Mouse (Mus musculus) kidney, postnatal 36 days (tissue): ENCODE results near the gene Rasgef1c.

Experiments
- DNase-seq, 2 experiments: peaks; one replicate each; pipeline ENCODE4 v3.0.0; 2021 to 2022; ENCODE audit warnings: mixed read lengths in 2 of 2

Rasgef1c gene

DNA sequence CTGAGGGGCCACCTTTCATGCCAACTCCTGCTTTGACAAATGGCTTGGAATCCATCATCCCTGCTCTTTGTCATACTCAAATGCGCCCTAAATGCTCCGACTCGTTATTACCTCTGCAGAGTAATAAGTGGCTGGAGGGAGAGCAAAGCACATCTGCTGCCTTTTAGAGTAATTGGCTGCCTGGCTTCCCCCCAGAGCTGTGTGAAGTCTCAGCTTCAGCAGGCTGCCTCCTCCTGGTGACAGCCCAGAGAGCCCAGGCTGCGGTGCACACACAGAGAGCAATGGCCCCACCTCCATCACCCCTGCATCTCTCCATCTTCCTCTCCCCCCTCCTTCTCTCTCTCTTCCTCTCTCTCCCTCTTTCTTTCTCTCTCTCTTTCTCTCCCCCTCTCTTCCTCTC is 25.5 kb downstream of the Rasgef1c start:
- DNase-seq = no peak

DNA sequence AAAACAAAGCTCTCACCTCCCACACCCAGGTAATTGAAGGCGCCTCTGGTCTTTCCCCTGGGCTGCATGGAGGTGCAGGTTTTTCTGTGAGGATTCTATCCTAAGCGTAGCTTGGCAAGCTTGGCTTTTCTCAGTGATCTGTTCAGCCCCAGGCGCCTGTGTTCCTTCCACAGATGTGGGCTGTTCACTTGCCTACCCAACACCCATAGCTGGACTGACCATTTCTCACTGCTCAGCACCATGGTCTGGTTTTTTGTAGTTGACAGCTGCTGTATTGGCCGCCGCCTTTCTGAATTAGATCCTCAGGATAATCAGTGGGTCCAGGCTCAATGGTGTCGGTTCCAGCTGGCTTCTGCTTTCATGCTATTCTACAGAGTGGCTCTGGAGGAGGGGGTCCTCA is 26.0 kb downstream of the Rasgef1c start:
- no peak for DNase-seq

DNA sequence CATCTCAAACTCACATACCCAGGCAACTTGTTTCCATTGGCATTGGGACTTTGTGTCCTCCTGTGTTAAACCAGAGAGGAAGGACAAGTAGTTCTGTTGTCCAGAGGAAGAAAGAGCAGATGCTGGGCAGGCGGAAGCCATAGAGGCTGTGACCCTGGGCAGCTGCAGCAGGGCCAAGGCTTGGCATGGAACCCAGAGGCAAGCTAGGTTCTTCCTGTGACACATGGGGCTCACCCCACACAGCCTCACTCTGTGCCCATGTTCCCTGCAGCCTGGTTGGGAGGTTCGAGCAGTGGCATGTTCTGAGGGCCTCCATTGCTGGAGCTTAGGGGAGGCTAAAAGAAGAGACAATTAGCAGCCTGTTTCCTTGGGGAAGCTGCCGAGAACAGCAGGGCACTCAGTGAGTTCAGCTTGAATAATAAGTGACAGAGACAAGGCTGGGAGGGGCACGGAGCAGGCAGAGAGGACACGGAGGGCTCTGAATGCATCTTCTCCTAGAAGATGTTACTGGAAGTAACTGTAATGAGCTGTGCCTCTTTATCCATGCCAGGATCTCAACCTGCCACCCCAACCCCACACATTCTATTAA is 29.5 kb downstream of the Rasgef1c start:
- peak; percentile 7 to 22 for DNase-seq

DNA sequence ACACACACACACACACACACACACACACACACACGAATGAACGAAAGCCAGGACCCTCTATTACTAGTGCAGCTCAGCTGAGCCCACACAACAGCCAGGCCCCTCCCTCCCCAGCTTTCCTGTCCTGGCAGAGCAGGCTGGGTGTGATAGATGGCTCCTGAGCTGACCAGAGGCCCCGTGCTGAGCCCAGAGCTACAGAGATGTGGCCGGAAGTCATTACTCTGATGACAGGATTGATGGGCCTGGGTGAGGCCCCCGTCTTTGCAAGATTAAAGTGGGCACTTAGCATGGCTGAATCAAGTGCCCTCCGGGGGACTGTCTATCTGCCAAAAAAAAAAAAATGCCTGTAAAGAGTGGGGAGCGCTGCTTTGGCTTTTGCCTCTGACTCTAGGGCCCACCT is 30.2 kb downstream of the Rasgef1c start:
- DNase-seq = peak; percentile 19 to 25

DNA sequence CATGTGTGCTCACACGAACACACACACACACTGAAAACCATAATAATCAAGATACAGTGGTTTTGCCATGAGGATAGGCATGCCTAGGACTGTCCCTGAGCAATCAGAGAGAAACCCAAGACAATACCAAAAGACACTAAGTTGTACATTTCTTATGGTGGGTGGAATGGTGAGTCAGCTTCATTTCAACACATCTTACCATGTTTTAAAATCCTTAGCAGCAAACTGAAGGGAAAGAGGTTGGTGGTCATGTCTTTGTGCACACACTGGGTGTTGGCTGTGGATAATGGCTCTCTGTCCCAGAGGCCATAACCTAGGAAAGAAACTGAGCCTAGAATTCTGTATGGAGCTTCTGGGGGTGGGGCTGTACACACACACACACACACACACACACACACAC is 32.2 kb downstream of the Rasgef1c start:
- no peak for DNase-seq

DNA sequence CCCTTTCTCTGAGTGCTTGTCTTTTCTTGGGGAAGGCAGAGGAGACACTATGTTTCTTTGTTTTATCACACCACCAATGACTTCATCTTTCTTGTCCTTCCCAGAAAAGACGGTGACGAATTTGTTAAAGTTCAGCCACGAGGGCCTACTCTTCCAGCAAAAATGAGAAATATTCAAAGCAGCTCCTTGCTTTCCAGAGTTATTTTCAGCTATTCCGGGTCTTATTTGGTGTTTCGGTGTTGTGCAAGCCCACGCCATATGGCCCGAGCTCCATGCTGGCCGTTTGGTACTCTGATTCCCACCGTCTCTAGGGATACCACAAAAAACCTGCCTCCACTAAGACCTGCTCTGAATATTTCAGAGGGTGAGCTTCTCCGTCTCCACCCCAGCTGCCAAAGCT is 32.7 kb downstream of the Rasgef1c start:
- no peak for DNase-seq

DNA sequence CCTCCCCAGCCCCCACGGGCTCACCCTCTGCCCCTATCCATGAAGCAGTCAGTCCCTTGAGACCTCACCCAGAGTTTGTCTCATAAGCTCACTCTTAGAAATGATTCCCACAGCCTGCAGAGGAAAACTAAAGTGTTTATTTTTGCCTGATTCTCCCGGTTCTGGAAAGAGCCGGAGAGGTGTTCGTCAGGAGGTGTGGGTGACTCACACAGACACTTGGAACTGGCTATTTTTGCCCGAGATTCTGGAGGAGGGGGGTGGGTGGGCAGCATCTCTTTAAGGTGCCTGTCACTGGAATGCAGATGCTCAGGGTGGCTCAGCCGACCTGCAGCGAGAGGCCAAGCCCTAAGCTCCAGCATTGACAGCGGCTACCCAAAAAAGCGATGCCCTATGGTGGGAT is 34.8 kb downstream of the Rasgef1c start:
- no peak for DNase-seq

DNA sequence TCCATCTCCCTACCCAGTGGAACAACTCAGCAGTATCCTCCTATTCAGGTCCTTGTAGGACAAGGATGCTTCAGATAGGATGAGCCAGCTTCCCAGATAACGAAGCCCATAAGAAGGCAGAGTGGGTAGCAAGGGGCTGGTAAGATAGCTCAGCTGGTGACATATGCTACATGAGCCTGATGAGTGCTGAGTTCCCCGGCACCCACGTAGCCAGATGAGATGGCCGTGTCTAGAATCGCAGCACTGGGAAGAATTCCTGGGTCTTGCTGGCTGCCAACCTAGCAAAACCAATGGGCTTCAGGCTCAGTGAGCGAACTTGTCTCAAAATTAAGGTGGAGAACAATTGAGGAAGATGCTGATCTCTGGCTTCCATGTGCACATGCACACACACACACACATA is 36.1 kb downstream of the Rasgef1c start:
- DNase-seq = no peak

DNA sequence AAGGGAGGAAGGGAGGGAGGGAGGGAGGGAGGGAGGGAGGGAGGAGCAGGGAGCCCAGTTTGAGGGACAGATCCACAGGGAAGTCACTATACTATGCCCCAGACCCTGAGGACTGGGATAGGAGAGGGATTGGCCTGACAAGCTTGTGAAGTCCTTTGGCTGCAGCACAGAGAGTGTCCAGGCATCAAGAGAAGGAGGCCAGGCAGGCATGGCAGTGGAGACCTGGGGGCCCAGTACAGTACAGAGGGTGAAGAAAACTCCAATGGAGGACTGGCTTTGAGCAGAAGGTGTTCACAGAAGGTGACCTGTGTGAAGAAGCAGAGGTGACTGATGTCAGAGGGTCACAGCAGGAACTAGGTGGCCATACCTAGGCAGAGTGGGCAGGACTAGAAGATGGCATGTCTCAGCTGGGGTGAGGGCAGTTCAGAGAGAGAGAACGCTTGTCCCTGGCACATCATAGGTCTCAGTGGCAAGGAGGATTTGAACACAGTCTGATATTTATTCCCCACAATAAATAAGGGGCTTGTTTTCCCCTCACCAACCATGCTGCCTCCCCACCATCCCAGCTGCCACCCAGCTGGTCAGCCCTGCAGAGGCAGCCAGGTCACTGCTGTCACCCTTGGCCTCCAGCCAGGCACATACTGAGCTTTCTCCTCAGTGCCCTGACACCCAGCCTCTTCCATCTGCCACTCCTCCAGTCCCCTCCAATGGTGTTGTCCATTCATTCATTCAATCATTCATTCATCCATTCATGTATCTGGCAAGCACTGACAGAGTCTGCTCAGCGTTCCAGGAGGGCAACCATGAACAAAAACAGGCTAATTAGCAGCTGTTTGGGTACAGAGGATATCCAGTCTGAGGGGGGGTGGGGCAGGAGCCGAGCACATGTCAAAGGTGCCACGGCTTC is 36.9 kb downstream of the Rasgef1c start:
- peak; percentile 4 to 47 for DNase-seq

DNA sequence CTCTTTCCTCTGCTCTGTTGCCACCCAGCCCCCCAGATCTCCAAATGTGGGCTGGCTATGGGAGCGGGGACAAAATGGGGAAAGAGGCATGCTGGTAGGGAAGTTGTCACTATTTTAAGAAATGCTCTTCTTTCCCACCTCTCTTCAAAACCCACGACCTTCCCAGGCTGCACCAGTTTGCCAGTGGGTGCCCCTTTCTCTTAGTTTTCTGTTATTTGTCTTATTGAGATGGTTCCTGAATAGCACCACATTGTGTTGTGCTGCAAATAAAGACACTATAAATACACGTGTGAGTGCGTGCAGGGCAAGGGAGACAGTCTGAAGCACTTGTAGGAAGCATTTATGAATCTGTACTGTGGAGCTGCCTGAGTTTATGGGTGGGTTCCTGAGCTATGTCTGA is 41.2 kb downstream of the Rasgef1c start:
- no peak for DNase-seq

DNA sequence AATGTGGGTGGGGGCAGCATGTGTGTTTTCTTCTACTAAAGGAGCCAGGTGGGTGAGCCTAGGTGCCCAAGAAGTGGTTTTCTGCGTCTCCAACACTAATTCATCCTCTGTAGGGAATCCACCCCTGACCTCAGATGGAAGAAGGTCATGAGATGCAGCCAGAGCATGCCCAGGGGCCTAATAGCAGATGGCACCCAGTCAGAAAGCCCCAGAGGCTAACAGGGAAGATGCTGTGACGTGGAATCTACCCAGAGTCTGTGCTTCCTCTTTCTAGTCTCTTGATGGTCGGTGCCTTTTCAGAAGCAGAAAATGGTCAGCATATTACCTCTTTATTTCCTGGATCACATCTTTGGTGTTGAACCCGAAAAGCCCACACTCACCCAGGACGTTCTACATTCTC is 42.3 kb downstream of the Rasgef1c start:
- no peak for DNase-seq

DNA sequence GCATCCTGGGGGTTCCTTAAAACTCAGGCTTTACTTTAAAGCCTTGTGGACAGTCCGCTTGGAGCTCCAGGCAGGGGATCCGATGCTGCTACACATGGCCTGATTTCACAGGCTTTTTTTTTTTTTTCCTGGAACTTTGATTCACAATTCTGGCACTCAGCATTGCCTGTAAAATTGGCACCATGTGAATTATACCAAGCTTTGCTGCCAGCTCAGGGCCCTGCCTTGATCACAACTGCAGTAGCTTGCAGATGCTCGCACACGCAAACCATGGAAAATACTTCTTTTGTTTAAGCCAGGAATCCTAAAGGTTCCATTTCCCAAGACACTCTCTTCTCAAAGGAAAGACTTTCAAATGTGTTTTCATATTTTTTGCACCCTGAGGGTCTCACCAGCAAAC is 44.1 kb downstream of the Rasgef1c start:
- no peak for DNase-seq

DNA sequence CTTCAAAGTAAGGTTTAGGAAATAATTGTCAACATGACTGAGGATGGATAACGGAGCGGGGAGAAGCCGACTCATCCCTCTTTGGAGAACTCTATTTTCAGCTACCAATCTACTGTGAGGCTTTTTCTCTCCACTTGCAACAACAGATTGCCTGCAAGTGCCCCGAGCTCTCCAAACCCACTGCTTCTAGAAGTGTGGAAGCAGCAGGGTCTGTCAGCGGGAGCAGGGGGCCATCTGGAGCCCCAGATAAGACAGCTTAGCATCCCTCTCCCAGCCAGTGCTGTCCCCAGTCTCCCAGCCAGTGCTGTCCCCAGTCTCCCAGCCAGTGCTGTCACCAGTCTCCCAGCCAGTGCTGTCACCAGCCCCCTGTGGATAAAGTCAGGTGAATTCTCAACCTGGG is 48.2 kb downstream of the Rasgef1c start:
- no peak for DNase-seq

DNA sequence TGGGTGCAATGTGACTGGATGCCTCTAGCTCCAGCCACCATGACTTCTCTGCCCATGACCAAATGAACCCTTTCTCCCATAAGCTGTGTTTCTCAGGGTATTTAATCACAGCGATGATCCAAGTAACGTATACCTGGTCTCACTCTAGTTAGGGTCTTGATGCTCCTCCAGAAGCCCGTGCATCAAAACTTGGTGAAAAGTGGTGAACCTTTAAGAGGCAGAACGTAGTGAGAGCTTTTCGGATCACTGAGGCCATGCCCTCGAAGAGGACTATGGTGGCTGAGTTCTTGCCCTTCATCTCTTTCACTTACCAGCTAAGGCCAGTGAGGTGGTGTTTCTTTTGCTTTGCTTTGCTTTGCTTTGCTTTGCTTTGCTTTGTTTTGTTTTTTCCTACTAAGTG is 52.0 kb downstream of the Rasgef1c start:
- DNase-seq = no peak

DNA sequence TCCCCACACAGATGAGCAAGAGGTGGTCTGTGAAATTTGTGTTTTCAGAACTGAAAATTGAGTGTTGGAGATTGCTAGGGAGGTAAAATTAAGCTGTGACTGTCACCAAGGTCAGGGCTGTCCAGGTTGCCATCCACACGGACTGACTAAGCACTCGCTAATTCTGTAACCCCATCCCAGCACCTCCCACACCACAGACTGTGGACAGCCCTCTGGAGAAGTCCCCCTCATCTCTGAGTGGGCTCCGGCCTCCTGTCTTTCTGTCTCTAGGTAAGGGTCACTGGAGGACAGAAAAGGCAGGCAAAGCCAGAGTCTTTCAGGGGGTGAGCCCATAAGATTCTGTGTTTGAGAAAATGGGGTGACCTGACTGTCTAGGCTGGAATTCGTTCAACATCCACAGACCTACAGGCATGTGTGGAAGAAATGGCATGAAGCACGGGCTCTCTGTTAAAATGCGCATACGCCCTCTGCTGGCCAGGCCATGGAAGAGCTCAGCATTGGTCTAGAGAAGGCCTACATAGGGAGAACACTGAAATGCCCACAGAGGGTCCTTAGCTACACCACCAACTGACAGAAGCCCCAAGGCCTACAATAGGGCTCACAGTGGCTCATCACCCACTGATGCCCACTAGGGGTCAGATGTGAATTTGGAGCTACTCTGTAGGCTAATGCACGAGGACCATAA is 54.1 kb downstream of the Rasgef1c start:
- peak; percentile 50 to 84 for DNase-seq

DNA sequence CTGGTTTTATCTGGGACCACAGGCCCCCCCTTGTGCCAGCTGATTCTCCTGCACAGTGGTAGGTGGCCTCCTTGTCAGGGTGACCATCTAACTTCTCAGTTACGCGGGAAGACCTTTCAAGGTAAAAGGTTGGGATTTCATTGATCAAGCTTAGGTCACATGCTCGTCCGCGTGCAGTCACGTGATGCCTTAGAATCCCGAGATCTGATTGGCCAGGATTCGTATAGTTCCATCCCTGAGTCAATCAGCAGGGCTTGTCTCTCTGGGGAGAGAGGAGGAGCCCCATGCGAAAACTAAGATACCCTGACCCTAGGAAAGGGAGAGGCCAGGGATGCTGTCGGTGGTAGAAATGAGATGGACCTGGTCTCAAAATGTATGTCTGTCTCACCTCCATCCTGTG is 56.4 kb downstream of the Rasgef1c start:
- no peak for DNase-seq

DNA sequence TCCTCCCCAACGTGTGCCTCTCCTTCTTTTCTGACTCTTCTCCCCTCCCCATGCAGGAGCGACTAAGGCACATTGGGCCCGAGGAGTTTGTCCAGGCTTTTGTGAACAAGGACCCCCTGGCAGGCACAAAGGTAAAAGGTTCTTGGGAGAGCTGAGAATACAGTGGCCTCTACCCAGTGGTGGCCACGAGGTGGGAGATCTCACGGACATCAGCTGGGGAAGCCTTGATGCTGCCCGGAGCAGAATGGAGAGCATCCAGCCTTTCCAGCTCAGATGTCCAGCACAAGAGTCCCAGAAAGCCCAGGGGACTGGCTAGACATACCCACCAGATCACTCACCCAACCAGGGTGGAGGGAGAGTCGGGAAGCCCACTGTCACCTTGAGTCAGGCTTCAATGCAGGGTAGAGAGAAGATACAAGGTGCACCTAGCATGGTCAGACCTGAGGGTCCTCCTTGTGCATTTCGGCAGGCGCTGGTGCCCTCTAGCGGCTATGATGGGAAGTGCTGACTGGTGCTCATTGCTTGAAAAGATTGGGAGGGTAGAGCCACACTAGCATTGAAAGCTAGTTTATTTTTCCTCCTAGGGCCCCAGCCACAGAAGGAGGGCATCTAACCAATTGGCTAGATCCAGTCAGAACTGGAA is 59.6 kb downstream of the Rasgef1c start:
- peak; percentile 34 to 81 for DNase-seq

DNA sequence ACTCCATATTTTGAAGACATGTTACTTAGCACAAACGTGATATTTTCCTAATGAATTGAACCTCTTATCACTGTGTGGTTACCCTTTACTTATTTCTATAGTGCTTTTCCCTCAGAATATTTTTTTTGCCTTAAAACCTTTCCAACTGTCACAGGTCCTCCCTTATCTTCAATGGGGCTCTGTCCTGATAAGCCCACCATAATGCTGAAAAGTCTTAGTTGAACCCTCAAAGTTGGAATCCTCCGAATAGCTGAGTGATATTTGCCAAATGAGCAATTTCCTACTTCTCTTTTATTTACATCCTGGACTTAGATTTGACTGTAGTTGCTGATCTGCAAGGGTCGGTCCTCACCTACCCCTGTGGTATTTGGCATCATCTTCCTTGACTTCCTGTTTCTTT is 63.7 kb downstream of the Rasgef1c start:
- DNase-seq = no peak

DNA sequence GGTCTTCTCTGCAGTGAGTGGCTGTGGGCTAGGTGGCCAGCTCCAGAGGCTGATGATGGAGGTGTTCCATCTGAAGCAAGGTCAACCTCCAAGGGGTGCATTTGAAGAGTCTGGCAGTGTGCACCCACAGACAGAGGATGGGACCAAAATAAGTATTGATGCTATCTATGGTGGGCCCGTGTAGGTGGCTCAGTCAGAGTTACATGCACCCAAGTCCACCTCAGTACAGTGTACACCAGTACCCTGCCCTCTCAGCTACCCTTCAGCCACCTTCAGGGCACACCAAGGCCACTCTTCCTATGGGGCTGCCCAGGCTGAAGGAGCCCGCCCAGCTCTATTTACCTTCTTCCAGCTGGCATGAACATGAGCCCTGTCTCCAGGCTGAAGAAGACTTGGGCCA is 68.1 kb downstream of the Rasgef1c start:
- DNase-seq = no peak

DNA sequence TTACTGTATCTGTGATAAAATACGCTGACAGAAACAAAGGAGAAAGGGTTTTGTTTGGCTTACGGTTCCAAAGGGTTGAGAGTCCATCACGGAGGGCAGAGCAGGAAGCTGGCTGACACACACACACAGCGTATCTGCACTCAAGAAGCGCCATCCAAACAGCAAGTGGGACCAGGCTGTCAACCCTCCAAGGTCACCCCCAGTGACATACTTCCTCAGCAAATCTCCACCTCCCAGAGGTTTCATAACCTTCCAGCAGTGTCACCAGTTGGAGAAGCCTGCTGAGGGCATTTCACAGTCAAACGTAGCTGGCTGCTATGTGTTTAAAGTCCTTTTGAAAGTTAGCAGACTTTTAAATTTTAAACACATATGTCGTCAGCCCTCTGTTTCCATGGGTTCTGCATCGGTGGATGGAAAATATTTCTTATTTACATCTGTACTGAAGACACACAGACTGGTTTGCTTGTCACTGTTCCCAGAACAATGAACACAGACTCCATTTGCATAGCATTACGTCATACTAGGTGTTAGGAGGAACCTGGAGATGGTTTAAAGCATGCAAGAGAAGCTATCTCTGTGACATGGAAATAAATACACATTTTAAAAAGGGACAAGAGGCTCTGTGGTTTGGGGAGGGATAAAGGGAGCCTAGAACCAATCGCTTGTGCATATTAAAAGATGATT is 72.2 kb downstream of the Rasgef1c start:
- no peak for DNase-seq

DNA sequence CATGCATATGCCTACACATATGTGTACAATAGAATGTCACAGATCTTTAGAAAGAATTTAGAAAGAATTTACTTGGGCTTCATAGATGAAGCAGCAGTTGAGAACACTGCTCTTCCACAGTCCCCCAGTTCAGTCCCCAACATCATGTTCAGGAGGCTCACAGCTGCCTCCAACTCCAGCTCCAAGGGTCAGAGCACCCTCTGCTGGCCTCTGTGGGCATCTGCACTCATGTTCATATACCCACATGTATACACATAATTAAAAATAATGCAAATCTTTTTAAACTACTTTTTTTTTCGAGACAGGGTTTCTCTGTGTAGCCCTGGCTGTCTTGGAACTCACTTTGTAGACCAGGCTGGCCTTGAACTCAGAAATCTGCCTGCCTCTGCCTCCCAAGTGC is 73.0 kb downstream of the Rasgef1c start:
- DNase-seq = no peak

DNA sequence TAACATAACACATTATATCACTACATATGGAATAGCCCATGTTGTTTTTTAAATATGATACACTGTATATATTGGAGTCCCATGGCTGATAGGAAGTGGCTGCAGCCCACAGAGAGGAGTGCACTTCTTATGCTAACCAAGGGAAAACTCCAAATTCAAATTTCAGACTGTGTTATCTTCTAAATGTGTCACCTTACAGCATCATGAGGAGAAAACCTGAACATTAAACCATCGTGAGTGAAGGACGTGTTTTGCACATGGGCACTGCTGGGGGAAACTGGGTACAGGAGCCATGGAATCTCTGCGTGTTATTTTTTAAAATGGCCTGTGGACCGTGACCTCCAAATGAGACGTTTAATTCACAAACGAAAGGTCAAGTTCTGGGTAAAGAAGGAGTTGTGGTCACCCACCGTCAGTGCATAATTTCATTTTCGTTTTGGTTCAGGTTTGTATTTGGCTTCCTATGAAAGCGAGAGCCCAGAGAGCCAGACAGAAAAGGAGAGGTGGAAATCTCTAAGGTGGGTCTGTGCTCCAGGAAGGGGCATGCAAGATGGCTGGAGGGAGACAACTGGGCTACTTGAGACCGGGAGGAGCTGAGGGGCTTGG is 76.4 kb downstream of the Rasgef1c start:
- DNase-seq = no peak
